Mouse (Mus musculus) lung, embryonic 14.5 days (tissue): ENCODE measurements around the gene Olfr869. TPM values are rescaled to one million over a fixed set of nuclear protein-coding genes. Genes with fewer than 3 reads are reported as not detected.

Experiments used
- ATAC-seq: fragments of 200-750 bp; cut with Nextera tagmentation; 2 replicates; pipeline ENCODE4 v1.8.0; 2017; ENCODE audit warnings: mild to moderate bottlenecking, moderate TSS enrichment, moderate library complexity; ENCODE audit not compliant: insufficient read depth
- DNase-seq: peaks from one replicate; pipeline ENCODE4 v3.0.0-alpha.2; 2015
- H3K27ac ChIP-seq: fragments of 300-500 bp; sonication (generic); 2 replicates; pipeline ENCODE4 v1.5.1; 2014; ENCODE audit warnings: low read depth, mild to moderate bottlenecking, moderate library complexity
- H3K27me3 ChIP-seq: fragments of 300-500 bp; sonication (generic); 2 replicates; pipeline ENCODE4 v1.6.1; 2014; ENCODE audit warnings: low read length, control low read depth; ENCODE audit not compliant: insufficient read depth
- H3K36me3 ChIP-seq: fragments of 300-500 bp; sonication (generic); 2 replicates; pipeline ENCODE4 v1.6.1; 2014; ENCODE audit warnings: control low read depth; ENCODE audit not compliant: insufficient read depth
- H3K4me1 ChIP-seq: fragments of 300-500 bp; sonication (generic); 2 replicates; pipeline ENCODE4 v1.6.1; 2014; ENCODE audit warnings: antibody characterized with exemption, control low read depth; ENCODE audit not compliant: insufficient read depth
- H3K4me2 ChIP-seq: fragments of 300-500 bp; sonication (generic); 2 replicates; pipeline ENCODE4 v1.6.1; 2014; ENCODE audit warnings: mild to moderate bottlenecking
- H3K4me3 ChIP-seq: fragments of 300-500 bp; sonication (generic); 2 replicates; pipeline ENCODE4 v1.5.1; 2014; ENCODE audit warnings: low read depth, low read length
- H3K9ac ChIP-seq: fragments of 300-500 bp; sonication (generic); 2 replicates; pipeline ENCODE4 v1.6.1; 2014
- H3K9me3 ChIP-seq: fragments of 300-500 bp; sonication (generic); 2 replicates; pipeline ENCODE4 v1.6.1; 2016; ENCODE audit warnings: low read depth, low read length, control low read depth
- CTCF ChIP-seq: IDR thresholded peaks from 2 replicates; pipeline ENCODE4 v1.5.1; 2016; ENCODE audit warnings: antibody characterized with exemption, low read depth
- WGBS: fragments of 180-500 bp; shearing (Covaris S2); extraction: QIAGEN DNeasy Blood & Tissue Kit; methylation state at CpG from one replicate; pipeline ENCODE4 v1.1.7; 2014; 5-methylcytosine and 5-hydroxymethylcytosine counted together
- polyA plus RNA-seq: library from polyadenylated mRNA; unstranded; fragments of >200 nt; fragmentation: Nextera tagmentation; extraction: Ambion mirVana; gene quantifications from 2 replicates; pipeline ENCODE4 v1.2.1, GENCODE M21; 2014

Gene Olfr869
- not detected in 2 replicates for polyA plus RNA-seq

DNA sequence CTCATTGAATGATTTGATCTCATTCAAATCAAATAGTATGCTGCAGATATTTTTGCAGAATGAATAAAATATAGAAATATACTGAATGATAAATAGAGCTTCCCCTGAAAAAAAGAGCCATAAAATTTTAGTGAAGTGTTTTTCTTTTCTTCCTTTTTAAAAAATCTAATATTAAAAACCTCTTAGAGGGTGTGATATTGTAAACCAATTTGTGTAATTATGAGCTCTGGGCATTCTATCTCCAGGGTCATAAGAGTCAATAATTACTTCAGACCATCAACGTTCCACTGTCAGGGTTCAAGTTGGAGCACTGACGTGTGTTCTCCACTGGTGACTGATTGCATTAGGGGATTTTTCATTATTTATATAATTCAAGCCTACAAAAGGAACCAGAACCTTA lies at the start of gene Olfr869:
Olfr869 (plus strand) TSS at position 301 of the 400 bp plus-strand sequence.
- Histone ChIP-seq H3K4me2 (no peak within 1 kb of the TSS), H3K27ac (no peak within 1 kb of the TSS), H3K4me3 (no peak within 1 kb of the TSS), H3K27me3 (no peaks in the 10 kb centered on the region), H3K9me3 (no peaks in the 10 kb centered on the region), H3K4me1 (no peaks in the 10 kb centered on the region), H3K9ac (no peak within 1 kb of the TSS), H3K36me3 (no peaks in the 10 kb centered on the region)
- TF ChIP-seq CTCF = no peak
- WGBS = 85% methylated on average over 2 of the region's 2 CpGs
- no peak for ATAC-seq
- no peak for DNase-seq

DNA sequence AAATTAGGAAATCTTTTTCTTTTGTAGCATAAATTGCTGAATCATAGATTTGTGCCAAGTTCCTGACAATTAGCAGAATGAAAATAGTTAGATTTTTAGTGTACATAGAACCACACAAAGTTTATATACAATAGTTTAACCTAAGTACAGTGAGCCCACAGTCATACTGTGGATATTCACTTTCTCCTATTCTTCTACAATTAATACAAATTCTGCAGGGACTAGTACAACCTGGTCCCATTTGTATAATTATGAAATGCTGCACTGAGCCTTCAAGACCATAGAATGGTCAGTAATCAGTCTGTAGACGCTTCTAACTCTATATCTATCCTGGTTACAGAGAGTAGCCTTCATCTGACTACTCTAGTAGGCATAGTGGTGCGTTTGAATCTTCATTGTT lies 30.5 kb upstream of the Olfr869 start, which contains the start of gene Olfr868:
Olfr868 (plus strand) TSS at position 301 of the 400 bp plus-strand sequence.
- Histone ChIP-seq H3K9me3 (0 out of 2 replicates have a peak, but pooled peaks cover 3% of the 10 kb centered on the region), H3K27ac (no peak within 1 kb of the TSS), H3K4me1 (no peaks in the 10 kb centered on the region), H3K4me3 (no peak within 1 kb of the TSS), H3K4me2 (no peak within 1 kb of the TSS), H3K36me3 (no peaks in the 10 kb centered on the region), H3K27me3 (no peaks in the 10 kb centered on the region), H3K9ac (no peak within 1 kb of the TSS)
- DNase-seq = no peak
- ATAC-seq = no peak
- 28% methylated on average over 2 of the region's 2 CpGs for WGBS
- no peak for TF ChIP-seq CTCF

DNA sequence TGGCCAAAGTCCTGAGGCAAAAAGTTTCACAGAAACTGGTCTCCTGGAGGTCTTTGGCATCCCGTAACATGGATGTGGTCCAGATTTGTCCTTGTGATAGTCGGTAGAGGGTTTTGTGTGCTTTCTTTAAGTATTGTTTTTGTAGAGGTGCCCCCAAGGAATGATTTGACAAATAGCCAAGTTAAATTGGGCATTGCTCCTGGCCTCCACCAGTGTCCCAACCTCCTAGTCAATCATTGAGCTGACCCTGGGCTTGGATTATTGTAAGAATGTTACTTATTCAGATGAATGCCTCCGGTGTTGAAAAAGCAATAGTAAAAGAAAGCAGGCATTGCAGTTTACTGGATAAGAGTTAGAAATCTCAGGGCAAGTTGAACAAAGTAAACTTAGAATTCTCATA lies 20.9 kb downstream of the Olfr869 start:
- H3K4me3 ChIP-seq = no peak overlapping the region
- H3K9me3 ChIP-seq = no peaks in the 10 kb centered on the region; the same call in 1 of the 2 replicates
- no peaks in the 10 kb centered on the region for H3K27me3 ChIP-seq
- TF ChIP-seq CTCF = no peak
- DNase-seq (no peak), ATAC-seq (no peak)
- H3K27ac ChIP-seq = no peak overlapping the region
- no peaks in the 10 kb centered on the region for H3K36me3 ChIP-seq
- 83% methylated on average over 3 of the region's 3 CpGs for WGBS
- H3K9ac ChIP-seq = no peak overlapping the region
- no peak overlapping the region for H3K4me2 ChIP-seq
- H3K4me1 ChIP-seq = no peaks in the 10 kb centered on the region

DNA sequence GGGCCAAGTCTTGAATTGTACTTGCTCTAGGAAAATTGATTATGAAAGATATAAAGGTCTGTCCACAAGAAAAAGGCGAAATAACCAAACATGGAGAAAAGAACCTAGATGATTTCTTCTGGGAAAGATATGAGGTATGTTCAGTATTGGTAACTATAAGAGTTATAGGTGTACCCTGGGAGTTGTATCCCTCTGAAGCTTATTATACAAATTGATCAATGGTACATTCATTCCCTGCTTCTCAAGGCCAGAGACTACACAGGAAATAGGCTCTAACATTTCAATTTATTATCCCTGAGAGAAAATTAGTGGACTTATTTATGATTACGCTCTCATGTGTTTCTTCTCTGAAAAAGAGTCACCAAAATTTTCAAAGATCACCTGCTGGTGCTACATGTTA lies 45.1 kb downstream of the Olfr869 start, which contains the start of gene Olfr870:
Olfr870 (minus strand) TSS at position 101 of the 400 bp plus-strand sequence.
- Histone ChIP-seq H3K27me3 (no peaks in the 10 kb centered on the region), H3K9ac (no peak within 1 kb of the TSS), H3K9me3 (no peaks in the 10 kb centered on the region), H3K36me3 (no peaks in the 10 kb centered on the region), H3K4me1 (no peaks in the 10 kb centered on the region), H3K27ac (no peak within 1 kb of the TSS), H3K4me3 (no peak within 1 kb of the TSS), H3K4me2 (no peak within 1 kb of the TSS)
- ATAC-seq (no peak), DNase-seq (no peak)
- 65% methylated on average over 2 of the region's 2 CpGs for WGBS
- TF ChIP-seq CTCF = no peak

DNA sequence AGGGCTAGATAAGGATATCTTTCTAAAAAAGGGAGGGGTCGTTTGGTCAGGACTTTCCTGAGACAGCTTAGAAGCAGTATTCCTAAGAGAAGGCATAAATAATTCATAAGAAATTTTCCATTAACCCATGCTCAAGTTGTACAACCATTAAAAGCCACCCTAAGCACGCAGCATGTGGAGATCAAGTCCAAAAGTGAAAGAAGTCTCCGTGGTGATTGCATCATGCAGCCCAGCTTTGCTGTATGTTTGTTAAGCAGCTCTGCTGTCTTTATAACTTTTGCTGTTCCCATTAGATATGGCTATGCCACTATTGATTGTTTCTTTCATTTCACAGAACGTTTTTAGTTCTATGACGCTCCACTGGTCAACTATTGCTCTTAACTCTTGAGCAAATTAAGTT lies 50.7 kb downstream of the Olfr869 start:
- DNase-seq = no peak
- no peak for TF ChIP-seq CTCF
- Histone ChIP-seq H3K27me3 (no peaks in the 10 kb centered on the region), H3K9me3 (no peaks in the 10 kb centered on the region), H3K27ac (no peak overlapping the region), H3K4me3 (no peak overlapping the region), H3K4me1 (no peaks in the 10 kb centered on the region), H3K36me3 (no peaks in the 10 kb centered on the region), H3K4me2 (no peak overlapping the region), H3K9ac (no peak overlapping the region)
- no peak for ATAC-seq
- WGBS = 58% methylated on average over 5 of the region's 5 CpGs

Other genes starting within 250 kb of the Olfr869 start
- gene Olfr862, start 241.0 kb upstream of the Olfr869 start, polyA plus RNA-seq = not detected in 2 replicates
- 0.24 and 0.25 TPM in 2 replicates for gene Olfr77, start 212.1 kb upstream of the Olfr869 start, polyA plus RNA-seq
- gene Olfr866, start 101.0 kb upstream of the Olfr869 start, polyA plus RNA-seq = not detected in 2 replicates
- gene Olfr867, start 71.4 kb upstream of the Olfr869 start, polyA plus RNA-seq = not detected in 2 replicates
- gene Olfr868, start 30.4 kb upstream of the Olfr869 start, polyA plus RNA-seq = not detected in 2 replicates
- not detected in 2 replicates for gene Olfr870, start 45.0 kb downstream of the Olfr869 start, polyA plus RNA-seq
- not detected in 2 replicates for gene Olfr871, start 83.2 kb downstream of the Olfr869 start, polyA plus RNA-seq
- gene Olfr872, start 108.1 kb downstream of the Olfr869 start, polyA plus RNA-seq = not detected in 2 replicates
- not detected in 2 replicates for gene Olfr39, start 153.3 kb downstream of the Olfr869 start, polyA plus RNA-seq
- not detected in 2 replicates for gene Olfr873, start 169.5 kb downstream of the Olfr869 start, polyA plus RNA-seq
- not detected in 2 replicates for gene Olfr18, start 207.1 kb downstream of the Olfr869 start, polyA plus RNA-seq